Mouse (Mus musculus) small intestine, adult 2 months (tissue): ENCODE results near the gene Ptk6.

Experiments used
- CTCF ChIP-seq: fragments of 200-500 bp; IDR thresholded peaks from 2 replicates; pipeline ENCODE4 v1.5.1; 2012; ENCODE audit warnings: low read depth, mild to moderate bottlenecking, control low read depth, inconsistent platforms, low read length, moderate library complexity, mixed read lengths; ENCODE audit not compliant: insufficient replicate concordance, insufficient read length; ENCODE audit errors: extremely low read depth
- POLR2A ChIP-seq: fragments of 200-500 bp; IDR thresholded peaks from 2 replicates; pipeline ENCODE4 v1.6.1; 2012; ENCODE audit warnings: low read depth, mild to moderate bottlenecking, control low read depth, inconsistent platforms, low read length, moderate library complexity

GRCm38 (mm10) chr2:181202886-181203285 is 297 bp upstream of the Ptk6 start:
- TF ChIP-seq POLR2A (no peak), CTCF (no peak)
